Mouse (Mus musculus): Measurements from ENCODE around the gene Spint2.

- TF ChIP-seq CTCF (IDR thresholded peaks at IDR 0.05; ENCODE audit: extremely low read depth, insufficient read depth, low read length) = no peak
- TF ChIP-seq POLR2A (IDR thresholded peaks at IDR 0.05; ENCODE audit: extremely low read depth, insufficient read depth, low read length) = no peak
These were observed 35.3 kb upstream of the Spint2 start for GRCm38 (mm10) chr7:29316976-29317375.

Data from cortical plate, adult 2 months (tissue).